Mouse (Mus musculus) effector memory CD4-positive, alpha-beta T cell, adult 5 months (primary cell): ENCODE data around the gene Lcp2. TPM values are rescaled to one million over a fixed set of nuclear protein-coding genes. Genes with fewer than 3 reads are reported as not detected.

Experiments used
- polyA plus RNA-seq: library from polyadenylated mRNA; unstranded; fragments of 100-300 nt; shearing (Covaris generic); gene quantifications from one replicate; pipeline ENCODE4 v1.2.1, GENCODE M21; 2017

Gene Lcp2
- polyA plus RNA-seq = 436 TPM

GRCm38 (mm10) chr11:34046767-34047541 is at the start of gene Lcp2:
Gene Lcp2 (plus strand): TSS chr11:34046920.

GRCm38 (mm10) chr11:34098422-34098821 is 51.7 kb downstream of the Lcp2 start, which contains the start of gene 4930469K13Rik:
Gene 4930469K13Rik (minus strand): TSS chr11:34098554.

Other genes starting within 250 kb of the Lcp2 start
- gene Kcnmb1, start 83.9 kb upstream of the Lcp2 start, polyA plus RNA-seq = 0.26 TPM
- not detected for gene Kcnip1, start 53.8 kb upstream of the Lcp2 start, polyA plus RNA-seq
- gene 4930469K13Rik, start 51.6 kb downstream of the Lcp2 start, polyA plus RNA-seq = 0.56 TPM
- not detected for gene Foxi1, start 161.2 kb downstream of the Lcp2 start, polyA plus RNA-seq